Mouse (Mus musculus) hindbrain, postnatal 0 days (tissue): Measurements from ENCODE around the gene Ash1l. TPM values are rescaled to one million over a fixed set of nuclear protein-coding genes. Genes with fewer than 3 reads are reported as not detected.

Experiments used
- ATAC-seq: fragments of 200-750 bp; cut with Nextera tagmentation; 2 replicates; pipeline ENCODE4 v1.8.0; 2017; ENCODE audit warnings: mild to moderate bottlenecking, moderate TSS enrichment, moderate library complexity
- DNase-seq: peaks from one replicate; pipeline ENCODE4 v3.0.0-alpha.2; 2015; ENCODE audit warnings: low spot score
- H3K27ac ChIP-seq: fragments of 300-500 bp; sonication (generic); 2 replicates; pipeline ENCODE4 v1.5.1; 2014; ENCODE audit warnings: mild to moderate bottlenecking
- H3K27me3 ChIP-seq: fragments of 300-500 bp; sonication (generic); 2 replicates; pipeline ENCODE4 v1.6.1; 2014; ENCODE audit warnings: low read length, mixed read lengths; ENCODE audit not compliant: insufficient read depth
- H3K36me3 ChIP-seq: fragments of 300-500 bp; sonication (generic); 2 replicates; pipeline ENCODE4 v1.6.1; 2014; ENCODE audit warnings: low read length, mixed read lengths; ENCODE audit not compliant: insufficient read depth
- H3K4me1 ChIP-seq: fragments of 300-500 bp; sonication (generic); 2 replicates; pipeline ENCODE4 v1.6.1; 2014; ENCODE audit warnings: antibody characterized with exemption, low read length, mixed read lengths; ENCODE audit not compliant: insufficient read depth
- H3K4me2 ChIP-seq: fragments of 300-500 bp; sonication (generic); 2 replicates; pipeline ENCODE4 v1.6.1; 2014; ENCODE audit warnings: low read depth, mild to moderate bottlenecking, low read length, moderate library complexity, mixed read lengths
- H3K4me3 ChIP-seq: fragments of 300-500 bp; sonication (generic); 2 replicates; pipeline ENCODE4 v1.5.1; 2014; ENCODE audit warnings: low read length
- H3K9ac ChIP-seq: fragments of 300-500 bp; sonication (generic); replicated peaks from 2 replicates; pipeline ENCODE4 v1.6.1; 2014; ENCODE audit warnings: mild to moderate bottlenecking, low read length, moderate library complexity, mixed read lengths
- H3K9me3 ChIP-seq: fragments of 300-500 bp; sonication (generic); 2 replicates; pipeline ENCODE4 v1.6.1; 2016; ENCODE audit warnings: low read length, mixed read lengths
- CTCF ChIP-seq: IDR thresholded peaks from 2 replicates; pipeline ENCODE4 v1.5.1; 2016; ENCODE audit warnings: antibody characterized with exemption, control low read depth, low read depth
- WGBS: fragments of 180-500 bp; shearing (Covaris S2); extraction: QIAGEN DNeasy Blood & Tissue Kit; methylation state at CpG from one replicate; pipeline ENCODE4 v1.1.7; 2014; 5-methylcytosine and 5-hydroxymethylcytosine counted together
- polyA plus RNA-seq: library from polyadenylated mRNA; unstranded; fragments of >200 nt; fragmentation: Nextera tagmentation; extraction: Ambion mirVana; gene quantifications from 2 replicates; pipeline ENCODE4 v1.2.1, GENCODE M21; 2015
- total RNA-seq: library from RNA; depleted of rRNA; stranded (reverse); fragments of >200 nt; gene quantifications from 2 replicates; pipeline ENCODE4 v1.2.3, GENCODE M21; 2014

Ash1l gene
- total and polyA plus RNA-seq, 2 experiments from 2014 or later = 14.4 to 22.1 TPM

GRCm38 (mm10) chr3:89106881-89107280 is 156.5 kb downstream of the Ash1l start:
- no peaks in the 10 kb centered on the region for H3K9me3 ChIP-seq
- no peak overlapping the region for H3K9ac ChIP-seq
- H3K27ac ChIP-seq = no peak overlapping the region
- H3K4me2 ChIP-seq = no peak overlapping the region
- H3K36me3 ChIP-seq = no peaks in the 10 kb centered on the region
- DNase-seq (no peak), ATAC-seq (no peak)
- H3K4me3 ChIP-seq = no peak overlapping the region
- no peak for TF ChIP-seq CTCF
- H3K4me1 ChIP-seq = no peaks in the 10 kb centered on the region; the same call in 1 of the 2 replicates
- no peaks in the 10 kb centered on the region for H3K27me3 ChIP-seq

DNA sequence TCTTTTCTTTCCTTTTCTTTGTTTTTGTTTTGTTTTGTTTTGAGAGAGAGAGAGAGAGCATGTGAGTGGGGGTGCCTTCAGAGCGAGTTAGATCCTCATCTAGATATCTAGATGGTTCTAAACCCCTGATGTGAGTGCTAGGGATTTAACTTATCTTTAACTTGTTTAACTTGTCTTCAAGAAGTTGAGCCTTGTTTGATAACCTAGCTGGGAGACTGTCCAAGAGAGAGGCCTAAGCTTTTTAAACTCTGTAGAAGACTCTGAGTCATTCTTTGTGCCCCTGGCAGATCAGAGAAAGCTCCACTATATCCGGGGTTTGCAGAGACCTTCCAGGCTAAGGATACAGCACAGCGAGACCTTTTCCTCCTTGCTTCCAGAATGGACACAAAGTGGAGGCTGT is 157.1 kb downstream of the Ash1l start:
- Histone ChIP-seq H3K4me2 (no peak overlapping the region), H3K27me3 (no peaks in the 10 kb centered on the region), H3K4me3 (no peak overlapping the region), H3K36me3 (no peaks in the 10 kb centered on the region), H3K4me1 (no peaks in the 10 kb centered on the region), H3K27ac (no peak overlapping the region), H3K9ac (no peak overlapping the region), H3K9me3 (no peaks in the 10 kb centered on the region)
- TF ChIP-seq CTCF = no peak
- no peak for DNase-seq
- WGBS = 69% methylated on average over 3 of the region's 3 CpGs
- ATAC-seq = no peak

- ATAC-seq (no peak), DNase-seq (no peak)
- no peaks in the 10 kb centered on the region for H3K27me3 ChIP-seq
- H3K27ac ChIP-seq = no peak overlapping the region
- H3K9ac ChIP-seq = no peak overlapping the region
- WGBS = 77% methylated on average over 1 of the region's 1 CpGs
- no peak for TF ChIP-seq CTCF
- H3K4me2 ChIP-seq = no peak overlapping the region
- H3K9me3 ChIP-seq = no peaks in the 10 kb centered on the region
- H3K36me3 ChIP-seq = no peaks in the 10 kb centered on the region
- H3K4me3 ChIP-seq = no peak overlapping the region
- no peaks in the 10 kb centered on the region for H3K4me1 ChIP-seq
Observed at GRCm38 (mm10) chr3:89108146-89108545, 157.7 kb downstream of the Ash1l start.

DNA sequence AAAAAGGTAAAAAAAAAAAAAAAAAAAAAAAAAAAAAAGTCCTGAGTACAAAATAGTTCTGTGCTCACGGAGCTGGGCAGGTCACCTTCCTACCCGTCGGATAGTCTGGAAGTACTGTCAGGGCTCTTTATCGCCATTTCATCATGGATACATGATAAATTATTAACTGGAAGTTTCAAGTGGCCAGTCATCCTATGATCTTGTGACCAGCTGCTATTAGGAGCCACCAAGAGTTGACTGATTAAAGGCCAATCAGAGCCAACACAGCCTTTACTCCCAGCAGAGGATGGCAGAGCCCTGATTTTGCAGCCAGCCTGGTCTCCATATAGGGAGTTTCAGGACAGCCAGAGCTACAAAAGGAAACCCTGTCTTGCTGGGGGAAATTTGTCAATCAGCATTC is 162.6 kb downstream of the Ash1l start:
- H3K4me2 ChIP-seq = no peak overlapping the region
- TF ChIP-seq CTCF = no peak
- no peaks in the 10 kb centered on the region for H3K36me3 ChIP-seq
- no peak overlapping the region for H3K4me3 ChIP-seq
- DNase-seq (no peak), ATAC-seq (no peak)
- 85% methylated on average over 4 of the region's 4 CpGs for WGBS
- H3K4me1 ChIP-seq = no peaks in the 10 kb centered on the region
- no peak overlapping the region for H3K27ac ChIP-seq
- H3K9me3 ChIP-seq = no peaks in the 10 kb centered on the region
- H3K27me3 ChIP-seq = no peaks in the 10 kb centered on the region
- no peak overlapping the region for H3K9ac ChIP-seq

DNA sequence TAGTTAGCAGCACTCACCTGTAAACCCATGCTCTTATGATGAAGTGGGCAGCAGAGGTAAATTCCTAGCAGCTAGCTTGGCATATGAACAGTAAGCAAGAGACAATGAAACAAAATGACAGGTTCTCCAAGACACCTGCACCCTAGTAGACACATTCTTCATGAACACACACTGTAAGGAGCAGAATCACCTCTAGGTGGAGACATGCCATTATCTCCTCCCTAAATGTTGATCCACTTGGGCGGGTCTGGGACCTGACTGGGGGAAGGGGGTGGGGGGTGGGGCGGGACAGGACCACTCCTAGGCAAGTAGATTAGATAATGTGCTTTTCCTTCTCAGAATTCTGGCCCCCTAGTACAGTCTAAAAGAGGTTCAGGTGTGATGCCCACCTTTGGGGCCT is 165.1 kb downstream of the Ash1l start:
- ATAC-seq = no peak
- WGBS = 9% methylated on average over 2 of the region's 2 CpGs
- Histone ChIP-seq H3K9ac (no peak overlapping the region), H3K9me3 (no peaks in the 10 kb centered on the region), H3K27me3 (no peaks in the 10 kb centered on the region), H3K4me3 (no peak overlapping the region), H3K36me3 (no peaks in the 10 kb centered on the region), H3K4me2 (no peak overlapping the region), H3K27ac (no peak overlapping the region), H3K4me1 (no peaks in the 10 kb centered on the region)
- DNase-seq = peak; percentile 30
- TF ChIP-seq CTCF = peak; percentile 61

GRCm38 (mm10) chr3:89123313-89123712 is 172.9 kb downstream of the Ash1l start:
- no peaks in the 10 kb centered on the region for H3K9me3 ChIP-seq
- ATAC-seq = no peak

GRCm38 (mm10) chr3:89124241-89124640 is 173.8 kb downstream of the Ash1l start:
- H3K4me2 ChIP-seq = no peak overlapping the region
- no peaks in the 10 kb centered on the region for H3K9me3 ChIP-seq
- TF ChIP-seq CTCF = no peak
- no peak overlapping the region for H3K4me3 ChIP-seq
- H3K27me3 ChIP-seq = no peaks in the 10 kb centered on the region
- no peak for DNase-seq
- no peaks in the 10 kb centered on the region for H3K36me3 ChIP-seq
- H3K27ac ChIP-seq = no peak overlapping the region
- WGBS = 61% methylated on average over 3 of the region's 3 CpGs
- H3K4me1 ChIP-seq = no peaks in the 10 kb centered on the region
- no peak for ATAC-seq
- no peak overlapping the region for H3K9ac ChIP-seq

More at GRCm38 (mm10) chr3:89123313-89123712, 172.9 kb downstream of the Ash1l start:
- Histone ChIP-seq H3K4me1 (no peaks in the 10 kb centered on the region), H3K27ac (no peak overlapping the region), H3K4me3 (no peak overlapping the region), H3K9ac (no peak overlapping the region), H3K27me3 (no peaks in the 10 kb centered on the region), H3K36me3 (no peaks in the 10 kb centered on the region), H3K4me2 (no peak overlapping the region)
- TF ChIP-seq CTCF = no peak
- no peak for DNase-seq
- WGBS = 80% methylated on average over 2 of the region's 2 CpGs
